Mouse (Mus musculus) olfactory bulb, adult 2 months (tissue): ENCODE data around the gene Ptms.

Experiments
- CTCF ChIP-seq: fragments of 200-500 bp; IDR thresholded peaks from 2 replicates; pipeline ENCODE4 v1.5.1; 2012; ENCODE audit warnings: low read depth, mild to moderate bottlenecking, low read length, moderate library complexity; ENCODE audit not compliant: insufficient read depth
- POLR2A ChIP-seq: fragments of 200-500 bp; IDR thresholded peaks from 2 replicates; pipeline ENCODE4 v1.6.1; 2012; ENCODE audit warnings: mild to moderate bottlenecking, low read depth, low read length, moderate library complexity; ENCODE audit not compliant: insufficient read depth

- TF ChIP-seq CTCF (no peak), POLR2A (no peak)
These were observed 47.9 kb upstream of the Ptms start for GRCm38 (mm10) chr6:124967766-124968165.
